Mouse (Mus musculus): ENCODE data around the gene Ap3s2.

DNA sequence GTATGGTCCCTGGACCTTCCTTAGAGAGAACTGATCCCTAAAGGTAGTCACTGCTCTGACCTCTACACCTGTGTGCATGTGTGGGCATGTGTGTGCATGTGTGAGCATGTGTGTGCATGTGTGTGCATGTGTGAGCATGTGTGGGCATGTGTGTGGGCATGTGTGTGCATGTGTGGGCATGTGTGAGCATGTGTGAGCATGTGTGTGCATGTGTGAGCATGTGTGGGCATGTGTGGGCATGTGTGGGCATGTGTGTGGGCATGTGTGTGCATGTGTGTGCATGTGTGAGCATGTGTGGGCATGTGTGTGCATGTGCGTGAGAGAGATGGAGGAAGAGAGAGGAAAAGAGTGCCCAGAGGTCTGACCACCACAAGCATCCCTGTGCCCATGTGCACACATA is 34.4 kb upstream of the Ap3s2 start:
- TF ChIP-seq CTCF (IDR thresholded peaks at IDR 0.05; ENCODE audit: extremely low read depth, insufficient read depth, low read length) (no peak), POLR2A (IDR thresholded peaks at IDR 0.05; ENCODE audit: extremely low read depth, insufficient read depth, low read length) (no peak)
